Mouse (Mus musculus) hindbrain, postnatal 0 days (tissue): ENCODE data around the gene Ric3. TPM values are rescaled to one million over a fixed set of nuclear protein-coding genes. Genes with fewer than 3 reads are reported as not detected.
A peak's percentile ranks its signal among the peaks of the same experiment; 100 is the strongest.

Source experiments
- ATAC-seq: fragments of 200-750 bp; cut with Nextera tagmentation; 2 replicates; pipeline ENCODE4 v1.8.0; 2017; ENCODE audit warnings: mild to moderate bottlenecking, moderate TSS enrichment, moderate library complexity
- DNase-seq: peaks from one replicate; pipeline ENCODE4 v3.0.0-alpha.2; 2015; ENCODE audit warnings: low spot score
- H3K27ac ChIP-seq: fragments of 300-500 bp; sonication (generic); 2 replicates; pipeline ENCODE4 v1.5.1; 2014; ENCODE audit warnings: mild to moderate bottlenecking
- H3K27me3 ChIP-seq: fragments of 300-500 bp; sonication (generic); 2 replicates; pipeline ENCODE4 v1.6.1; 2014; ENCODE audit warnings: low read length, mixed read lengths; ENCODE audit not compliant: insufficient read depth
- H3K36me3 ChIP-seq: fragments of 300-500 bp; sonication (generic); 2 replicates; pipeline ENCODE4 v1.6.1; 2014; ENCODE audit warnings: low read length, mixed read lengths; ENCODE audit not compliant: insufficient read depth
- H3K4me1 ChIP-seq: fragments of 300-500 bp; sonication (generic); 2 replicates; pipeline ENCODE4 v1.6.1; 2014; ENCODE audit warnings: antibody characterized with exemption, low read length, mixed read lengths; ENCODE audit not compliant: insufficient read depth
- H3K4me2 ChIP-seq: fragments of 300-500 bp; sonication (generic); 2 replicates; pipeline ENCODE4 v1.6.1; 2014; ENCODE audit warnings: low read depth, mild to moderate bottlenecking, low read length, moderate library complexity, mixed read lengths
- H3K4me3 ChIP-seq: fragments of 300-500 bp; sonication (generic); 2 replicates; pipeline ENCODE4 v1.5.1; 2014; ENCODE audit warnings: low read length
- H3K9ac ChIP-seq: fragments of 300-500 bp; sonication (generic); replicated peaks from 2 replicates; pipeline ENCODE4 v1.6.1; 2014; ENCODE audit warnings: mild to moderate bottlenecking, low read length, moderate library complexity, mixed read lengths
- H3K9me3 ChIP-seq: fragments of 300-500 bp; sonication (generic); 2 replicates; pipeline ENCODE4 v1.6.1; 2016; ENCODE audit warnings: low read length, mixed read lengths
- CTCF ChIP-seq: IDR thresholded peaks from 2 replicates; pipeline ENCODE4 v1.5.1; 2016; ENCODE audit warnings: antibody characterized with exemption, control low read depth, low read depth
- WGBS: fragments of 180-500 bp; shearing (Covaris S2); extraction: QIAGEN DNeasy Blood & Tissue Kit; methylation state at CpG from one replicate; pipeline ENCODE4 v1.1.7; 2014; 5-methylcytosine and 5-hydroxymethylcytosine counted together
- polyA plus RNA-seq: library from polyadenylated mRNA; unstranded; fragments of >200 nt; fragmentation: Nextera tagmentation; extraction: Ambion mirVana; gene quantifications from 2 replicates; pipeline ENCODE4 v1.2.1, GENCODE M21; 2015
- total RNA-seq: library from RNA; depleted of rRNA; stranded (reverse); fragments of >200 nt; gene quantifications from 2 replicates; pipeline ENCODE4 v1.2.3, GENCODE M21; 2014; rRNA removed

Gene Ric3
- total and polyA plus RNA-seq, 2 experiments from 2014 or later = 33.8 to 41.0 TPM

DNA sequence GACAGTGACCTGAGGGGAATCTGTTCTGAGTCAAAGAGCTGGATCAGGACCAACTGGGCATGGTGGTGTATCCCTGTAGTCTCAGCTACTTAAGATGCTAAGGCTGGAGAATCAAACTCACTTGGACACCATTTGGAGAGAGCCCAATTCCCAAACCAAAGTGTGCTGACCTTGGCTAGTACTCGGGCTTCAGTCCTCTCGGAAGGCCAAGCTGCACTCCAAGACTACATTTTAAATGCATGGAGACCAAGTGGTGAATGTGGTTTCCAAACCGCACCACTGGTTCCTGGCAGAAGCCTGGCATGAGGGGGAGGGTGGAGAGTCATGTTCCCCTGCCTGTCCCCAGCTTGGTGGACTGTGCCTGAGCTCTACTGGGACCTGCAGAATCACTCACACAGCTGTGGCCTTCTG, 89.2 kb downstream of the Ric3 start:
- no peak for TF ChIP-seq CTCF
- ATAC-seq (0 out of 2 replicates have a peak, but pooled peaks have one; percentile 36), DNase-seq (peak; percentile 46)
- H3K36me3 ChIP-seq = no peaks in the 10 kb centered on the region
- H3K4me2 ChIP-seq = no peak overlapping the region
- H3K4me3 ChIP-seq = no peak overlapping the region
- no peaks in the 10 kb centered on the region for H3K27me3 ChIP-seq
- H3K4me1 ChIP-seq = no peaks in the 10 kb centered on the region
- 61% methylated on average over 3 of the region's 3 CpGs for WGBS
- H3K9me3 ChIP-seq = no peaks in the 10 kb centered on the region
- no peak overlapping the region for H3K27ac ChIP-seq
- H3K9ac ChIP-seq = no peak overlapping the region

DNA sequence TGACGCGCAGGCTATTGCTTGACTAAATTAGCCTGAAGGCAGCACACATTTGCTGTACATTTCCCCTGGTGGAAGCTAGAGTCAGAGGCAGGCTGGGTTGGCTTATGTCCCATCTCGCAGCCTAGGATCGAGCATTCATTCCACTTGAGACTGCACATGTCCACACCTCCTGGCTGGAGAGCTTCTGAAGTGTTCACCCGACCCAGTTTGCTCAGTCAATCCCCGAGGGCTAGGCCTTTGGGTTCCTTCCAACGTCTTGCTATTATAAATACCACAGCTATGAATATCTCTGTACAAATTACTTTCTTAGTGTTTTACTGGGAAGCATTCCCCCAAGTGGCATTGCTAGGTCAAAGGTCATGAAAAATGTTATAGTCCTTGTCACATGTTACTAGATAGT, 89.9 kb downstream of the Ric3 start:
- Histone ChIP-seq H3K9ac (no peak overlapping the region), H3K27me3 (no peaks in the 10 kb centered on the region), H3K4me3 (no peak overlapping the region), H3K27ac (no peak overlapping the region), H3K36me3 (no peaks in the 10 kb centered on the region), H3K4me2 (no peak overlapping the region), H3K9me3 (no peaks in the 10 kb centered on the region), H3K4me1 (no peaks in the 10 kb centered on the region)
- ATAC-seq = no peak; the same call in 1 of the 2 replicates
- WGBS = 63% methylated on average over 7 of the region's 7 CpGs
- no peak for DNase-seq
- no peak for TF ChIP-seq CTCF

DNA sequence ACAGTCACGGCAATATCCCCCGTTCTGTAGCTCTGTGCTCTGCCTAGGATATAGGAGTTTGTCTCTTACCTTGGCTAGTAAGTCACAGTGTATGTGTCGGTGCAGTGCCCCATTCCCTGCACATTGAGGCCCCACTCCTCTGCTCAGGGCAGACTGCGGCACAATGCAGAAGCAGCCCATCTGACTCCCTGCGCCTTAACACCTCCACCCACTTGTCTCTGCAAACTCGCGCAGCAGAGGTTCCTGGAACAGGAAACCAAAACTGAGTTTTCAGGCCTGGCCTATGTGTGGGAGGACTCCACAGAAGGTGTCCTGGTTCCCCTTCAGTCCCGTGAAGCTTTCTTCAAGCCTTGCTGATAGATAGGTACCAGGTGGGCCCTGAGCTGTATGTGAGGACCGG, 91.9 kb downstream of the Ric3 start:
- ATAC-seq = no peak
- 91% methylated on average over 9 of the region's 9 CpGs for whole genome bisulfite sequencing
- H3K9me3 ChIP-seq = no peaks in the 10 kb centered on the region

DNA sequence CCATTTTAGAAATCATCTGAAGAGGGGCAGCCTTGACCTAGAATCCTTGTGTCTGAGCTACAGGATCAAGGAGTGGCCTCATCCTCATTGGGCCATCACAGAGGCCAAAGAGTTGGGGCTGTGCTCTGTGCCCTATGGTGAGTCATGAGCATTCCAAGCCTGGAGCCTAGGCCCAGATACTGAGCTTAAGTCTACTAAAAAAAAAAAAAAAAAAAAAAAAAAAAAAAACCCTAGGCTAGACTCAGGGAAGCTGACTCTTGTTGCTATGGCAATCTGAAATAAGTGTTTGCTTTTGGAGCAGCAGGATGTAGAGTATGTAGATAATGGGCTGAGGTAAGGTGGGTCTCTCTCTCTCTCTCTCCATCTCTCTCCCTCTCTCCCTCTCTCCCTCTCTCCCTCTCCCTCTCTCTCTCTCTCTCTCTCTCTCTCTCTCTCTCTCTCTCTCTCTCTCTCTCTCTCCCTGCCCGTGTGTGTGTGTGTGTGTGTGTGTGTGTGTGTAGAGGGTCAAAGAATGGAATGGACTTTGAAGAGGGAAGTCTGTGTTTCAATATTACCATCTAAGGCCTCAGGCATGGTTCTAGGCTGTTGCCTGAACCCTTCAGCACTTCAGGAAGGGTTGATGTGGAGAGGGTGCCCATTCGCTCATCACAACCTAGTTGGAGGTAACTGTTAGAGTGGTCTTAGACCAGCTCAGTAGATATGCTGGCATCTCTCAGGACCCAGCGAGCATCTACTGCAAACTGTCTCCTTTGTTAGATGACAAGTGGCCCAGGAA, 97.0 kb downstream of the Ric3 start:
- no peak for ATAC-seq
- H3K27ac ChIP-seq = no peak overlapping the region
- no peaks in the 10 kb centered on the region for H3K9me3 ChIP-seq
- no peak overlapping the region for H3K9ac ChIP-seq
- WGBS = 96% methylated on average over 2 of the region's 3 CpGs
- H3K4me2 ChIP-seq = no peak overlapping the region
- no peaks in the 10 kb centered on the region for H3K4me1 ChIP-seq
- no peaks in the 10 kb centered on the region for H3K36me3 ChIP-seq
- H3K27me3 ChIP-seq = no peaks in the 10 kb centered on the region
- no peak overlapping the region for H3K4me3 ChIP-seq
- TF ChIP-seq CTCF = no peak
- DNase-seq = no peak

More for the DNA sequence above, 91.9 kb downstream of the Ric3 start:
- TF ChIP-seq CTCF = no peak
- Histone ChIP-seq H3K4me2 (no peak overlapping the region), H3K27ac (no peak overlapping the region), H3K4me1 (no peaks in the 10 kb centered on the region), H3K4me3 (no peak overlapping the region), H3K9ac (no peak overlapping the region), H3K36me3 (no peaks in the 10 kb centered on the region), H3K27me3 (no peaks in the 10 kb centered on the region)
- DNase-seq = no peak

Other genes starting within 250 kb of the Ric3 start
- gene Olfr516, start 232.8 kb downstream of the Ric3 start, total RNA-seq = not detected in 2 replicates
- not detected in 2 replicates for gene Olfr516, start 232.8 kb downstream of the Ric3 start, polyA plus RNA-seq
- gene Olfr517, start 211.0 kb downstream of the Ric3 start, total RNA-seq = not detected in 2 replicates
- gene Olfr517, start 211.0 kb downstream of the Ric3 start, polyA plus RNA-seq = not detected in 2 replicates
- not detected in 2 replicates for gene Olfr518, start 198.3 kb downstream of the Ric3 start, total RNA-seq
- gene Olfr518, start 198.3 kb downstream of the Ric3 start, polyA plus RNA-seq = not detected in 2 replicates
- not detected in 2 replicates for gene Olfr519, start 188.9 kb downstream of the Ric3 start, total RNA-seq
- not detected in 2 replicates for gene Olfr519, start 188.9 kb downstream of the Ric3 start, polyA plus RNA-seq
- gene Nlrp10, start 153.2 kb downstream of the Ric3 start, total RNA-seq = not detected in 2 replicates
- gene Nlrp10, start 153.2 kb downstream of the Ric3 start, polyA plus RNA-seq = 0.08 TPM in 1 of 2 replicates, not detected in the other
- 127 and 128 TPM in 2 replicates for gene Eif3f, start 148.9 kb downstream of the Ric3 start, total RNA-seq
- 79.1 and 80.0 TPM in 2 replicates for gene Eif3f, start 148.9 kb downstream of the Ric3 start, polyA plus RNA-seq
- gene Tub, start 133.0 kb downstream of the Ric3 start, total RNA-seq = 134 and 142 TPM in 2 replicates
- 29.7 and 32.7 TPM in 2 replicates for gene Tub, start 133.0 kb downstream of the Ric3 start, polyA plus RNA-seq
- 53.0 and 83.8 TPM in 2 replicates for gene Lmo1, start 91.9 kb upstream of the Ric3 start, total RNA-seq
- 45.5 and 48.4 TPM in 2 replicates for gene Lmo1, start 91.9 kb upstream of the Ric3 start, polyA plus RNA-seq